Mouse (Mus musculus) kidney, postnatal 10 days (tissue): ENCODE measurements at regions not wholly inside any gene's neighbourhood (a gene's known extent, or its start where the extent isn't known, plus 50 kb on each side); places are given as distances from the start of the nearest gene placed in this dataset.
"Not testable (repeated sequence)": the region's sequence is repeated elsewhere in the genome, so short reads cannot be mapped to it uniquely, and the experiment has no call there.

ENCODE experiments used
- DNase-seq: peaks from one replicate; pipeline ENCODE4 v3.0.0; 2021; ENCODE audit warnings: mixed read lengths

GRCm38 (mm10) chr14:33691690-33692089 lies 102.7 kb downstream of the Ptpn20 start:
- peak; percentile 85 for DNase-seq

- DNase-seq: no peak
Measured at GRCm38 (mm10) chr14:33694224-33694623, 105.2 kb downstream of the Ptpn20 start.

- peak; percentile 92 for DNase-seq
Measured at GRCm38 (mm10) chr14:33695362-33695982, 106.5 kb downstream of the Ptpn20 start.

DNA sequence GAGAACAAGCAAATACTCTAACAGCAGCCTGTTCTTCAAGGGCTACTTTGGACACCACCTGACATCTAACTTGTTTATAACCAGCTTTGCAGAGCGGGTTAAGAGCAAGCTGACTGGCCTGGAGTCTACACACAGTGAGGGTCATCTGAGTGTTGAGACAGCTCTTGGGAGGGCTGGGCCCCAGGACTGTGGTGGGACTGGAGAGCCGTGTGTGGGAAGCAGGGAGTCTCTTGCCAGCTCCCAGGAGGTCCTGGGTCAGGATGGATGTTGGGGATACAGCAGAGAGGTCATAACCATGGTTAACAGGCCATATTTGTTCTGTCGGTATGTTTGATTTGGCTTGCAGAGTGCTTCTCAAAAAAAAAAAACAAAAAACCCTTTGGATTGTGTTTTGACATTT lies 107.8 kb downstream of the Ptpn20 start:
- DNase-seq: peak; percentile 57

- no peak for DNase-seq
Measured at GRCm38 (mm10) chr14:33699777-33700438, 110.9 kb downstream of the Ptpn20 start.

GRCm38 (mm10) chr14:33707661-33708297 lies 118.8 kb downstream of the Ptpn20 start:
- DNase-seq: no peak

- no peak for DNase-seq
Measured at GRCm38 (mm10) chr14:33708298-33708665, 119.3 kb downstream of the Ptpn20 start.

DNA sequence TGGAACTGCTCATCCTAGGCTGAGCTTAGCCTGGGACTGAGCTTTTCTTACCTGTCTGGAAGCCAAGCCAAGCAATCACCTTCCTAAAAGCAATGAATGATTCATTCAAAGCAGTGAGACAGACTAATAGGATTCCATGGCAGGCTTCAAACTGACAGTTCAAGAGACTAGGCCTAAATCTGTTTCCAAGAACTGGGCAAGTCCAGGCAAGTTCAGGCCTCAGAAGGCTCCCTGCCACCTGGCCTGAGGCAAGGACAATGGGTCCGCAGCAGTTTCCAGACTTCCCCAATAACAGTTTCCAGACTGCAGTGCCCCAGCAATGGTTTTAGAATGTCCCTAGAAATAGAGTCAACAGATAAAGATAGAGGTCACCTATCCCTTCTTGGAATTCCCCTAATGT lies 123.5 kb downstream of the Ptpn20 start:
- DNase-seq: no peak

DNA sequence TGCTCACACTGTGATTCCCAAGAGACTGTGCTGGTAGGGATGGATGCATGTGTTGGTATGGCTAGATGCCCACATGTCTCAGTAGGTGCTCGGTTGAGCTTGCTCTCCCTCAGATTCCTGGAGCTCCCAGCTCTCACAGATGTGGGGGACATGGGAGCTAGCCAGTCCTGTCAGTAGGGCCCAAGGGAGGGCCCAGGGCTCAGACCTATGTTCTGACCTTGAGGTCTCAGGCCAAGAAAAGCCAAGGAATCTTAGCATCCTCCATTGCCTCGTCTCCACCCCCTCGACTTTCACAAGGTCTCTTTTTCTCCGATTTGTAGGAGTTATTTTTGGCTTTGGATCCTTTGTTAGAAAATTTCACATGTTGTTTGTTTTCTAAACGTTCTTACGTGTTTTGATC lies 130.6 kb downstream of the Ptpn20 start:
- DNase-seq: no peak

DNA sequence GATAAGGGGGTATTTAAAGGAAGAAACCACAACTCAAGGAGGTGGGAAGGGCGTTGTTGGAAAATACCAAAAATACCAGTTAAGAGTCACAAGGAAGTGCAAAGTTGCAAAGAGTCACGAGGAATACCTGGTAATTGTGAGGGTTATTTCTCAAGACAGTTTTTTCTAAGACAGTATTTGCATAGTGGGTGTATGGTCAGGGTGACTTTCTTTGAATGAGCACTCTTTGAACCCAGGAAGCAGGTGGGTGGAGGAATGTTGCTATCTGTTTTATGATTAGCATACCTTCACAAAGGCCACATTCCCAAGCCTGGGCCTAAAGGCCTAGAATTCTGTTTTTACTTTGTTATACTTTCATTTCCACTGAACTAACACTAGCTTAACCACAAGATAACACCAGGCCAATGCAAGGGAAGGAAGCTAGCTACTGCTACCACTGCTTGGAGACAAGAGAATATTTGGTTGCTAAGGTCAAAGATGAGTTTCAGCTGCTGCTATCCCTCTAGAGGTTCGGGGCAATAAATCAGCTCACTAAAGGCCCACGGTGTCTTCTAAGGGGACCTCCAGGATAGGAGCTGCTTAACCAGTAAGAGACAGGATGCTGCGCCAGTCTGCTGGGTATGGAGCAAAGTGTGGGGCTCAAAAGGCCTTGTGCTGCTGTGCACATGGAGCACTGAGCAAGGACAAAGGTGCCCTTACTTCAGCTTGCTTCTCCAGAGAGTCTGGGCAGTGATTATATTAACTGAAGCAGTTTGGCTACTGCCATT lies 133.6 kb downstream of the Ptpn20 start:
- not testable (repeated sequence) for DNase-seq

GRCm38 (mm10) chr14:33726500-33726899 lies 137.5 kb downstream of the Ptpn20 start:
- no peak for DNase-seq

GRCm38 (mm10) chr14:33729115-33729884 lies 140.3 kb downstream of the Ptpn20 start:
- no peak for DNase-seq

GRCm38 (mm10) chr14:33732698-33733097 lies 143.7 kb downstream of the Ptpn20 start:
- peak; percentile 26 for DNase-seq

- peak; percentile 67 for DNase-seq
Measured at GRCm38 (mm10) chr14:33734446-33735043, 145.5 kb downstream of the Ptpn20 start.

DNA sequence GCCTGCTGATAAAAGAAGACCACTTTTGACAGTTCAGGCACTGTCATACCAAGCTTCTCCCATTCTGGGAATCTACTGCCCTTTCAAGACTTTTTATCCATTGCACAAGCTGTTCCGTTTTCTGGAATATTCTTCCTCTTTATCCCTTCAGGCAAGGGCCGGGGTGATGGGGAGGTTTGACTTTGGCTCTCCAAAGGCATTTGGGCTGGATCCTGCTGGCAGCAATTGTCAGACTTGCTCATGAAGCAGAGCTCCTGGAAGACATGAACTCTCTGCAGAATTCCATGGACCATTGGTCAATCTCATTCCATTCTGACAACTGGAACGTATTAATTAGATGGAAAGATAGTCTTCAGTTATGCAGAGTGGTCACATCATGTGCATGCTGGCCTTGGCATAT lies 146.6 kb downstream of the Ptpn20 start:
- DNase-seq: no peak

GRCm38 (mm10) chr14:33746181-33746580 lies 157.2 kb downstream of the Ptpn20 start:
- no peak for DNase-seq

- no peak for DNase-seq
Measured at GRCm38 (mm10) chr14:33759656-33760055, 163.7 kb upstream of the Gdf10 start.

- no peak for DNase-seq
Measured at GRCm38 (mm10) chr14:33763641-33764046, 159.7 kb upstream of the Gdf10 start.

GRCm38 (mm10) chr14:33765767-33766166 lies 157.6 kb upstream of the Gdf10 start:
- DNase-seq: no peak

DNA sequence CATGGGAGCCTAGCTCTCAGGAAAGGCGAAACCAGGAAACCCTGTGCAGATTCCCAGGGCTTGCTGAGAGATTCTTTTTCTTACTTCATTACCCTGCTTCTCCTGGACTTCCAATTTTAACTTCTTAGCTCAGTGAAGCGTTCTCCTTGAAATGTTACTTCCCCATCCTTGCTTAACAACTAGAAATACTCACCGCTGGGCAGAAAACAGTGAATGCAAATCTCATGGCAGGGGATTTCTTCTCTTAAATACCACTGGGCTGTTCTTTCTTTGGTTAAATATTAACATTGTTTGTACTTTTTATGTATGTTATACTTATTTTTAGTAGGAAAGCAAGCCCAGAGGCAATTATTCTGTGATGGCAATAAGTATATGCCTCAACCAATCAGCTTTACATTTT lies 151.0 kb upstream of the Gdf10 start:
- DNase-seq: no peak

DNA sequence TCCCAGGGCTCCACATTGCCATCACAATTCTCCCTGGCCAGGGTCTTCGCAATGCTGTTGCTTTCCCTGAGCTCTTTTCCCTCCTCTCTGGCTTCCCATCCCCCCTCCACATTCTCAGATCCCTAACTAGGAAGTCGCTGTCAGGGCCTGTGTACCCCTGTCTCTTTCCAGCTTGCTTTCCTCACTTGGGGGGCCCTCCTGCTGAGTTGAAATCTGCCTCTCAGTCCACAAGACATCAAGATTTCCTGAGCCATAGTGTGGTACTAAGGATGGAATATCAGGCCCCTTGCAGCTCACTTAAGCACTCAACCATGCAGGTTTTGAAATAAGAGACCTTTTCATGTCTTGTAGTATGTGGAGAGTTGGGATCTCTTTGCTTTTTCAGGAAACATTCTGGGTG lies 133.8 kb upstream of the Gdf10 start:
- DNase-seq: no peak

DNA sequence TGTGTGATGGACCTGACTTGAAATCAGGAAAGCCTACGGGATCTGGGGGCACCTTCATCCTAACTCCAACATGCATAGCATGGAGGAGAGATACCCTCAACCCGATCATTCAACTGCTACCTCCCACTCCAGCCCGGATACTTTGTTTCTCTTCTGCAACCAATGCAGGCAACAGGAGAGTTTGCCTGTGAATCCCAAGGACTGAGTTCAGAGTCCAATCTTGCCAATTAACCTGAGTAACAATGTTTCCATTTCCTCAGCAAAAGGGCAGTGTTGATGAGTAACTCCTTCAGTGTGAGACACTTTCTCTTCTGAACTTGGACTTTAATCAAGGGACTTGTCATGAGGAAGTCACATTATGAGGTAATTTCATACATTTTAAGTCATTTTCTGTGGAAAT lies 129.1 kb upstream of the Gdf10 start:
- no peak for DNase-seq
